ENCODE assay signal across 18 mouse cellular contexts in the genomic region with DNA sequence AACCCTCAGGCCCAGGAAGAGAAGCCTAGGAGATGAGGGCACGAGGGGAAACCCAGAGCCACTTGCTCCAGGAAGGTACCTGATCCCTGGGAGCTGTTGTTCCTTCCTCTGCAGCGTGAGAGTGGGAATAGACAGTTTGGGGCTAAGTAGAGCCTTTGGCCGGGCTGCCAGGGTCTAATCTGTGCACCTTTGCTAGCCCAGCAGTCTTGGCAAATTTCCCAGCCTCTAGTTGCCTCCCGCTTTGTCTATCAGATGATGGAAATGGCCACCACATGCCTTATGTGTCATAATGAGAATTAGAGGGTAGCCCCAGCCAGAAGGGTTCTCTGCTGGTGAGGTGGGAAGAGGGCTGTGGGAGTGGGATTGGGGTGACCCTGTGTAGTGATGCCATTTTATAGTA. TPM values are rescaled to one million over a fixed set of nuclear protein-coding genes. Genes with fewer than 3 reads are reported as not detected.
A peak's percentile ranks its signal among the peaks of the same experiment; 100 is the strongest.
DNase-seq lines count a peak whose midpoint lies in the region; ATAC-seq and TF ChIP-seq lines count a peak whose summit lies in the region.
"Had no signal": no experiment of that assay in that cellular context is flagged by ENCODE, and none has a peak within 500 bp of the region (broad histone marks: within the 10 kb centered on the region; RNA-seq: fewer than 3 reads in every experiment).

No protein-coding gene starts in this region.

- no peaks in the 10 kb centered on the region for H3K9me3 ChIP-seq in heart, embryonic 13.5 days
- no peaks in the 10 kb centered on the region for H3K9me3 ChIP-seq in E14TG2a.4 (ENCODE audit: low read length)
- H3K9me3 ChIP-seq: embryonic facial prominence, embryonic 12.5 days; stomach, embryonic 15.5 days had no signal

- peak overlapping the region; percentile 44; the same call in 1 of the 2 replicates for H3K27ac ChIP-seq in heart, embryonic 13.5 days (replicated peaks)
- H3K27ac ChIP-seq: embryonic facial prominence, embryonic 12.5 days; stomach, embryonic 15.5 days had no signal

- H3K36me3 ChIP-seq in heart, embryonic 13.5 days, result no peaks in the 10 kb centered on the region
- H3K36me3 ChIP-seq in E14TG2a.4 (ENCODE audit: insufficient read depth, low read length), result peaks cover 4% of the 10 kb centered on the region; the same call in 1 of the 2 replicates
- H3K36me3 ChIP-seq: embryonic facial prominence, embryonic 12.5 days; G1E; stomach, embryonic 15.5 days had no signal

- no peak for DNase-seq in heart, adult 9 months (ENCODE audit: low spot score in 2 of 2)
- DNase-seq in kidney, postnatal 25 days, result peak; percentile 55 to 65
- no peak for DNase-seq in kidney, adult 18-20 months
- DNase-seq in MN1 (ENCODE audit: low spot score), result peak; percentile 72
- no peak for DNase-seq in right cerebral cortex, postnatal 25 days
- DNase-seq: forebrain, postnatal 0 days; heart, adult 11 months; liver; liver, postnatal 0 days; right cerebral cortex, adult 18-20 months; spleen, adult 18-20 months; thymus, postnatal 25 days had no signal

- no peak overlapping the region for H3K9ac ChIP-seq in heart, embryonic 13.5 days
- H3K9ac ChIP-seq: embryonic facial prominence, embryonic 12.5 days; forebrain, postnatal 0 days; liver, postnatal 0 days; stomach, embryonic 15.5 days had no signal

- H3K4me1 ChIP-seq in heart, embryonic 13.5 days, result peaks cover 43% of the 10 kb centered on the region
- H3K4me1 ChIP-seq in E14TG2a.4 (replicated peaks; ENCODE audit: low read depth, low read length), result peaks cover 88% of the 10 kb centered on the region

- peaks cover 17% of the 10 kb centered on the region for H3K27me3 ChIP-seq in heart, embryonic 13.5 days (replicated peaks)
- peaks cover 41% of the 10 kb centered on the region for H3K27me3 ChIP-seq in E14TG2a.4 (ENCODE audit: insufficient read depth, low read length)

- no peak overlapping the region for H3K4me2 ChIP-seq in heart, embryonic 13.5 days
- H3K4me2 ChIP-seq: embryonic facial prominence, embryonic 12.5 days; stomach, embryonic 15.5 days had no signal

- WGBS in heart, embryonic 13.5 days, result 16% methylated on average over 4 of the region's 4 CpGs

- TF ChIP-seq CTCF in E14TG2a.4 (conservative IDR thresholded peaks at IDR 0.05; ENCODE audit: low read length), result no peak

- no peak for ATAC-seq in heart, embryonic 13.5 days (ENCODE audit: extremely low read depth, insufficient number of reproducible peaks, low FRiP score, low TSS enrichment)
- ATAC-seq: forebrain, postnatal 0 days; intestine, embryonic 16.5 days; liver, postnatal 0 days had no signal

- no peak overlapping the region for H3K4me3 ChIP-seq in heart, embryonic 13.5 days
- peak overlapping the region; percentile 81 for H3K4me3 ChIP-seq in E14TG2a.4 (replicated peaks; ENCODE audit: low read length)
- H3K4me3 ChIP-seq: embryonic facial prominence, embryonic 12.5 days; stomach, embryonic 15.5 days had no signal

RNA-seq across cellular contexts. Expression of a gene that starts 3.4 kb away (rescaled TPM):
- polyA plus RNA-seq in heart, embryonic 13.5 days (2015; fragmentation: Nextera tagmentation; extraction: Ambion mirVana), result 20.7 and 21.1 TPM in 2 replicates
- polyA plus RNA-seq: G1E had no signal

RNA-seq across cellular contexts. Expression of a gene that starts 53.8 kb away (rescaled TPM):
- polyA plus RNA-seq in heart, embryonic 13.5 days (2015; fragmentation: Nextera tagmentation; extraction: Ambion mirVana), result 4.1 and 5.5 TPM in 2 replicates
- polyA plus RNA-seq: G1E had no signal

Comparison
In these comparisons a context has a peak if more than half of its experiments do, and no peak if none do; other contexts are left out.
1. DNase-seq: peak in kidney, postnatal 25 days (2 of 2) and MN1 (single experiment); none in heart, adult 9 months (0 of 2), kidney, adult 18-20 months (single experiment) and right cerebral cortex, postnatal 25 days (single experiment).